Mouse (Mus musculus) right cerebral cortex, postnatal 4 days (tissue): ENCODE measurements around the gene Ddx27.

ENCODE experiments used
- DNase-seq: peaks from one replicate; pipeline ENCODE4 v3.0.0-alpha.2; 2022

Gene Ddx27

GRCm38 (mm10) chr2:167063906-167064496 lies 49.0 kb downstream of the Ddx27 start:
- no peak for DNase-seq

- DNase-seq, result no peak
Measured at GRCm38 (mm10) chr2:167064601-167065295, 49.8 kb downstream of the Ddx27 start.

GRCm38 (mm10) chr2:167066031-167066430 lies 51.0 kb downstream of the Ddx27 start:
- no peak for DNase-seq

DNA sequence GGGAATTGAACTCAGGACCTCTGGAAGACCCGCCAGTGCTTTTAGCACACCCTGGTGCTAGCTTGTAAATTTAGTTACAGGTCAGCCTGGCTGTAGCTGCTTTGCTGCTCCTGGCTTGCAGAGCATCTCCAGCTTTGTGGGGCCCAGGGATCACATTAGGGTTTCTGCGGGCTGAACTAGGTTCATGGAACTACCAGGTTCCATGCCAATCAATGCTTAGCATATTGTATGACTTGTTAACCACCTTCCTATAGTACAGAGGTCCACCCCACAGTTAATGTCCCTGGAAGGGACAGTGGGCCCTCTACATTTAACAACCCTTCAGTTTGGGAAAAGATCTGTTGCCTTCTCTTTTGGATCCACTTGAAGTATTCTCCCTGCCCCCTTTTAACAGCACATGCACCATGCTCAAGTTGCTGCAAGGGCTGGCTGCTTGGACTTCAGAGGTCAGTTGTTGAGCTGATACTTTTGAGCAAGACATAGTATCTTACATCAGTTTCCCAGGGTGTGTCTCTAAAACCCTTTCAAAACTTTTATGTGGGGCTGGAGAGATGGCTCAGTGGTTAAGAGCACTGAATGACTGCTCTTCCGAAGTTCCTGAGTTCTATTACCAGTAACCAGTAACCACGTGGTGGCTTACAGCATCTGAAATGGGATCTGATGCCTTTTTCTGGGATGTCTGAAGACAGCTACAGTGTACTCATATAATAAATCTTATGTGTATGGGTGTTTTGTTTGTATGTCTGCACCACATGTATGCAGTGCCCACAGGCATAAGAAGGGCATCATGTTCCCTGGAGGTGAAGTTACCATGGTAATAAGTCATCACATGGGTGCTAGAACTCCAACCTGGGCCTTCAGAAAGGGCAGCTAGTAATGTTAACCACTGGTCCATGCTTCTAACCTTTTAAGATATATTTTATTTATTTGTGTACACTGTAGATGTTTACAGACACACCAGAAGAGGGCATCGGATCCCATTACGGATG lies 51.8 kb downstream of the Ddx27 start:
- no peak for DNase-seq

DNA sequence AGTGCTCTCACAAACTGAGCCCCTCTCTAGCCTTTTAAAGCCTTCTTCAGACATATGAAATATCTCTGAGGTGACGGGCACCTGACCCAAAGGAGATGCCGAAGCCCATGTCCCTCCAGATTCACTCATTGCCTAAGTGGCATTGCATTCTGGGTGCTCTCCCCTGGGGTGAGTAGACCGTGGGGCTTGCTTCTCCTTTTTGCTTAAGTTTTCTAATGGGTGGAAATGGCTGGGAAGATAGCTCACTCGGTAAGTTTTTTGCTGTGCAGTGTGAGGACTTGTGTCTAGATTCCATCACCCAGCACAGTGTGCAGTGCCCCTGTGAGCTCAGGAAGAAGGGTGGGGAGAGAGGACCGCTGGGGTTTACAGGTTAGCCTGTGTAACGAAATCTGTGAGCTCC lies 52.6 kb downstream of the Ddx27 start:
- no peak for DNase-seq

- DNase-seq, result no peak
Measured at GRCm38 (mm10) chr2:167070341-167070740, 55.3 kb downstream of the Ddx27 start.

- no peak for DNase-seq
Measured at GRCm38 (mm10) chr2:167071266-167071640, 56.3 kb downstream of the Ddx27 start.

DNA sequence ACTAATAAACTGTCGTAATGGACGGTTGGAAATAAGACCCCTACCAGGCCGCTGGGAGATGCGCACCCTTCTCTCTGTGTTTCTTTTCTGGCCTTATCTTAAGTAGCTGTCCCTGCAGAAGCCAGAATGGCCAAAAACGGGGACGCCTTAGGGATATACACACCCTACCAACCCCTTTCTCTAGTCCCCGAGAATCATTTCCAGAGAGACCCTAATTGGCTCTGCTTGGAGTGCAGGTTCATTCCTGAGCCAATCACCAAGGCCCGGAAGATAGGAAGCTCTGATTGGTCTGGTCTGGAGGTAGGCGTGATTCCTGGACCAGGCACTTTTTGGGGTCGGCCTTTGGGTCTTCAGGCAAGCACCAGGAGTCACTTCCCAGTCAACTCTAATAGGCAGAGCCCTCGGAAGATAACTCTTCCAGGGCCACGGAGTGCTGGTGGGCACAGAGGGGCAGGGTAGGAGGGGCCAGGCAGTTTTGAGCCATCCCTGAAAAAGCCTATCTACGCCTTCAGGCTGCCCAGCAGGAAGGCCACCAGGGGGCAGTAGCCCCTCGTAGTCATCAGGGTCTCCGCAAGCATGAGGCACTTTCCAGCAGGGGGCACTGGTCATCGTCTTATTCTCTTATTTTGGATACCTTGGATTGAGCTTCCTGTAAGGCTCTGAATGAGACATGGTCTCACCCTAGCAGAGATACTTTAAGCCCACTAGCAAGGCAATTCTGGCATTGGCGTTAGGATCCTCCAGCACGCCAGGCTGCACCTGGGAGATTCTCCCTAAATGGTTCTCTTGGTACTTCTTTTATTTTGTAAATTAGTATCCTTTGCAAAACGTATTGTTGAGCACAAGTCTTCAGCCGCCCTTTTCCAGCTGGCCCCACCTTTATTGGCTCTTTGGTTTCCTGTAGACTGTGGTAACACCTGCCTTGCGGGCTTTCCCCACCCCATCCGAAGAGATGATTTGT lies 56.9 kb downstream of the Ddx27 start:
- DNase-seq, result peak; percentile 100

DNA sequence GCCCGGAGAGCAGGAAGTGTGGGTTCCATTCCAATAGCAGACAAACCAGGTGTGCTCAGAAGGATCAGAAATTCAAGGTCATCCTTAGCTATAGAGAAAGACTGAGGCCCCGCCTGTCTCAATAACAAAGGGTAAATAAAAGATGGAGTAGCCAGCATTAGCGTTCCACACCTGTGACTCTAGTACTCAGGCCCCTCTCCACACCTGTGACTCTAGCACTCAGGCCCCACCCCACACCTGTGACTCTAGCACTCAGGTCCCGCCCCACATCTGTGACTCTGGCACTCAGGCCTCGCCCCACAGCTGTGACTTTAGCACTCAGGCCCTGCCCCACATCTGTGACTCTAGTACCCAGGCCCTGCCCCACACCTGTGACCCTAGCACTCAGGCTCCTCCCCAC lies 59.6 kb downstream of the Ddx27 start:
- DNase-seq, result no peak

- DNase-seq, result no peak
Measured at GRCm38 (mm10) chr2:167076352-167076751, 61.4 kb downstream of the Ddx27 start.

DNA sequence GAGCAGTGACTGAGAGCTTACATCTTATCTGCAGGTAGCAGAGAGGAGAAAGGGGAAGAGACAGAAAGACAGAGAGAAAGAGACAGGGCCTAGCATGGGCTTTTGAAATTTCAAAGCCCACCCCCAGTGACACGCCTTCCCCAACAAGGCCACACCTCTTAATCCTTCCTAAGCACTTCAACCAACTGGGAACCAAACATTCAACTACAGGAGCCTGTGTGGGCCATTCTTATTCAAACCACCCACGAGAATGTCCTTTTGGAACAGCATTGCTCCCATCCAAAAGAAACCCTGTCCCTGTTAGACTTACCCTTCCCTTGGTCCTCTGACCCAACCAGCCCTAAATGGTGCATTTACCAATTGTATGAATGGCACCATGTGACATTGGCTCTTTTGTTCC lies 61.8 kb downstream of the Ddx27 start:
- DNase-seq, result no peak

DNA sequence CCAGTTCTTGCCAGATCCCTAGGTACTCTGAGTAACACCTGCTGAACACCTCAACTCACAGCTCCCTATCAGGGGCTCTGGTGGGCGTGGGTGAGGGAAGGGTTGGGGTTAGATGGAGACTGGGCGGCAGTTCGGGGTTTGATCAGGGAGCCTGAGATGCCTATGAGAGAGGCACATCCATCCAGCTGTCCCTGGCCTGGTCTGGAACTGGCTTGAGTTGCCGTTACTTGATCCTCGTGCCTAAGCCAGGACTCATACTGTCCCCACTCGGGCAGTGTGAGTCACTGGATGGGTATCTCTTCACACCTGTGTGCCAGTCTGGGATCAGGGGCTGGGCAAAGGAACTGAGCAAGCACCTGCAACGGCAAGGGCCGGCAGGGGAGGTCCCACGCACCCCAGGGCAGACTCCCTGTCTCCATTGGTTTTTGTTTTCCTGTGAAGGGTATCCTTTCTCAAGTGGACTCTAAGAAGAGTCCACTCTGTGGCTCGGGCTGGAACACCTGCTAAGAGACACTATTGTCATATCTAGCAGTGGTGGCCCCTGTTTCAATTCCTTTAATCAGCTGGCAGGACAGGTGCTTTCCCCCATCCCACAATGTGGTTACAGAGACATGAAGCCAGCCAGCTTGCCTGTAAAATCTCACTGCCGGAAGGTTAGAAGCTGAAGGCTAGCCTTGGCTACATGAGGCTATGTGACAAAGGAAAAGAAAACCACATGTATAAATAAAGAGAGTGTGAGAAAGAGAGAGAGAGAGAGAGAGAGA lies 62.4 kb downstream of the Ddx27 start:
- DNase-seq, result no peak

GRCm38 (mm10) chr2:167078486-167078885 lies 63.5 kb downstream of the Ddx27 start:
- DNase-seq, result no peak

- DNase-seq, result no peak
Measured at GRCm38 (mm10) chr2:167078931-167079495, 64.0 kb downstream of the Ddx27 start.

DNA sequence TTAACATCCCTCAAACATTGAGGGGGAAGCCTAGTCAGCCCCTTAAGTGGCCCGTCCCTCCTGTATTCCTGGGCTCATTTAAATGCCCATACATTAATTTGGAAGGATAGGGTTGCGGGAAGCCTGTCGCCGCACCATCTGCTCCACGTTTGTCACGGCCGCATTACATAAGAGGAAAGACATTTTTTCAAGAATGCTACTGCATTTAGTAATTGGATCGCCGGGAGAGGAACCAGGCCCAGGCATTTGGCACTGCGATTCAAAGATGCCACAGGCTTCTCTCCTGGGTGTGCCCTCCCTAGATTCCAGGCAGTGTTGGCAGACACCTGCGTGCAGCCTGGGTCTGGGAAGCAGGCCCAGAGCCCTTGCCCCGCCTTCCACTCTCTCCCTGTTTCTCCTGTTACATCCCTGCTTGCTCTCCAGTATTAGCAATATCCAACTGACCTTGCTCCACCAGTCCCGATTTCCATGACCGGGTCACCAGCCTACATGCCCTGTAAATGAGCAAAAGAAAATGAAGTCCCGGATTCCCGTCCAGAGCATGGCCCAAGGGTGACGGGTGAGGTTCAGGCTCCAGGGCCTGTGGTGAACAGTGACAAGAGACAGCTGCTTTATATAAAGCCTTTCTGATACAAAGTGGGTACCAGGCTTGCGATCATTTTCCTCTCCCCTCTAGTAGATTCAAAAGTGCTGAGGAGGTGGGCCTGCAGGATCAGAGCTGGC lies 64.7 kb downstream of the Ddx27 start:
- peak; percentile 31 for DNase-seq

GRCm38 (mm10) chr2:167080387-167080786 lies 65.4 kb downstream of the Ddx27 start:
- no peak for DNase-seq

DNA sequence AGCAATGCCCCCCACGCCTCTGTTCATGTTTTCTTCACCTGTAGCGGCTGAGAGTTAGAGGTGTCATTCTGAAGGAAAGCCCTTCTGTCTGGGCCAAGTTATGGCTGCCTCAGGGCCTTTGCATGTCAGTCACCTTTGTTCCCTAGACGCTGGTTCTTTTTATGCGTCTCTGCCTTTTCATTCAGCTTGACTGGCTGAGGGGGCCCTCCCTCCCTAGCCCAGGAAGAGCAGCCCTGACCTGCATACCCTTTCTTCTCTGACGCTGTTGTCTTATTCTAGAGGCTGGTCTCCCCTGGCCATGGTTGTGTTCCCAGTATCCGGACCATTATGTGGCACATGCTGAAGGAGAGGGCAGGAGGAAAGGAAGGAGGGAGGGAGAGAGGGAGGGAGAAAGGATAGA lies 66.1 kb downstream of the Ddx27 start:
- no peak for DNase-seq

- DNase-seq, result no peak
Measured at GRCm38 (mm10) chr2:167081639-167082038, 66.6 kb downstream of the Ddx27 start.
